Mouse (Mus musculus): ENCODE data around the gene Olfr651. TPM values are rescaled to one million over a fixed set of nuclear protein-coding genes. Genes with fewer than 3 reads are reported as not detected.
"Not testable (repeated sequence)": the region's sequence is repeated elsewhere in the genome, so short reads cannot be mapped to it uniquely, and the experiment has no call there.

The Olfr651 gene
- total RNA-seq (2015) (not detected in 2 replicates), total RNA-seq (2017) (not detected in 2 replicates)

- no peak for ATAC-seq (ENCODE audit: poor library complexity, severe bottlenecking)
Observed at GRCm38 (mm10) chr7:104549833-104550232, at the start of gene Olfr651. Olfr651 (plus strand) TSS chr7:104550133.

GRCm38 (mm10) chr7:104501186-104501585 is 48.7 kb upstream of the Olfr651 start:
- ATAC-seq (ENCODE audit: poor library complexity, severe bottlenecking), result not testable (repeated sequence)

DNA sequence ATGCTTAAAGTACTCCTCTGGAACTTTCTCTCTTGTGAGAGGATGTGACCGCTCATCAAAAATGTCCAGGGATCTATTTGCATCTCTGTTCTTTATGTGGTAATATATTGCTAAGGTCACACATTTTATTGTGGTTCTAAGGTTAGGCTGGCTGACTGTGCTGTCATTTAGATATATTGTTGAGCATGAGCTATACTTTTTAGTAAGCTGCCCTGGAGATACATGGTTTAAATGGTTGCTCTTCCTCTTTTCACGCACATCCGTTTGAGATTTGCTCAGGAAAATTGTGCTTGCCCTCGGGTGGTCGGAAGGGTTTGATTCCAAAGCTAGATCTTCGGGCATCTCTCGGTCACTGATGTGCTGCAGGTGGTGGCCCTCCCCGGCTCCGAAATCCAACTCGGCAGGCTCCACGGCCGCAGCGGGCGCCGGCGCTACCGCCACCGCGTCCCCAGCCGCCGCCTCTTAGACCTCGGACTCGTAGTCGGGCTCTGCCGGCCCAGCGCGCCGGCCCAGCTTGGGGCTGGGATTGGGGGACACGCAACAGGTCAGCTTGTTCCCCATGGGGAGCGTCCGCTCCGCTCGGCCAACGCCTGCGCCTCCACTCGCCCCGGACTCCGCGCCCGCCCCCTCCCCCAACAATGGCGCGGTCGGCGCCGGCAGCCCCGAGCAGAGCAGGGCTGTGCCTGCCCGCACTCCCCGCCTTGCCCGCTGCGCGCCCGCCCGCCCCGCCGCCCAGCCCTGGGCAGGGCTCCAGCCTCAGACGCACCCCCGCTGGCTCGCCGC is 48.2 kb upstream of the Olfr651 start:
- ATAC-seq (ENCODE audit: poor library complexity, severe bottlenecking), result peak; percentile 38; the same call in 1 of the 2 replicates

DNA sequence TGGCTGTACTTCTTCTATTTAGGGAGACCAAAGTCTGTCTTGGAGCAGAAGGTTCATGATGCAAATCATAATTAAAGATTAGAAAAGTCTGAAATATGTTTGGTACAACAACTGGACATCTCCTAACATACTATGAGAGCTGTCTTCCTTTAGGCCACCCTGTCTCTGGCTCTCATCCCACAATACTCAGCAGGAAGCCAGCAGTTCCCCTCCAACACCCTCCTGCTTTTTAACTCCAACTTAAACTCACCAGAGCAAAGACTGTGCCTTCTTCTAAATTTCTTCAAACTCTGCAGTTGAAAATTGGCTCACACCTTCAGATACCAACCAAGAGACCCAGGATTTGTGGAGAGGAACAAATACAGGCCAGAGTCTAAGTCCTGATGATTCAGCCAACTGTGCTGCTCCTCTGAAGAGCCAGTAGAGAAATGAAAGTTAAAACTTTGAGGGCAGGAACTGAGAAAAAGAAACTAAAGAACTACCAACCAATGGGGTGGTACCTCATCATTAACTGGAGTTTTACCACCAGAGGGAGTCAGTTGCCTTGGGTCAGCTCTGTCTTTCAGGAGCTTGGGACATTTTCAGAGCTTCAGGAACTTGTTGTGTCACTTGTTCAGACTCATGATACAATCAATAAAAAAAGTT is 42.4 kb upstream of the Olfr651 start, which contains the start of gene Trim30d:
Gene Trim30d (minus strand): TSS at position 429 of the 645 bp plus-strand sequence.
- ATAC-seq (ENCODE audit: poor library complexity, severe bottlenecking), result peak; percentile 99

DNA sequence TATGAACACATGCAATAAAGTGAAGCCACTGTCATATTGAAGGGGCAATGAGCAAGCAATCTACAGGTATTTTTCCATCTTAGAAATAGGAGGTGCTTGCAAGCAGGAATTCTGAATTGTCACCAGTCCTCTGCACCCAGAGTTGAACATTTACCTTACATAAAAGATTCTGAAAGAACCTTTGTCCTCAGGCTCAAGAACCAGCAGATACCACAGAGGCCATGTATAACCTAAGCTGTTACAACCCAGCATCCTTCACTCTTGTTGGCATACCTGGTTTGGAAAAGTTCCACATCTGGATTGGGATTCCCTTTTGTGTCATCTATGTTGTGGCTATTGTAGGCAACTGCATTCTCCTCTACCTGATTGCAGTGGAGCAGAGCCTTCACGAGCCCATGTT is 2.8 kb downstream of the Olfr651 start:
- ATAC-seq (ENCODE audit: poor library complexity, severe bottlenecking), result no peak

DNA sequence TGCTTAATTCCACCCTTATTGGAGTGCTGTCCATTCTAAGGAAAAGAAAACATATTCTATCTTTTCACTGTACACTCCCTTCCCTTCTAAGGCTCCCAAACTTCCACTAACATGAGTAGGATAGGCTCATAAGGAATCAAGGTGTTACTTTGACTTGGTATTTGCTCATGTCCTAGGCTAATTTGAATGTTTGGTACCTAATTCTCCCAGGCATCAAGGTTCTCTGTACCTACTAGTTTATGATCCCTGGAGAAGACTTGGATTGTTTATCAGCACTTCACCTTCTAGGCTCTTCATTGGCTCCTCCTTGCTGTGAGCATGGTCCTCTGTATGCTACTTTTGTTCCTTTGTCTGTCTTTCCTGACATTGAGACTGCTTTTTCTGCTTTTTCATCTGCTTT is 10.7 kb downstream of the Olfr651 start, which contains the start of gene Olfr652:
Gene Olfr652 (plus strand): TSS at position 301 of the 400 bp plus-strand sequence.
- no peak for ATAC-seq (ENCODE audit: poor library complexity, severe bottlenecking)

DNA sequence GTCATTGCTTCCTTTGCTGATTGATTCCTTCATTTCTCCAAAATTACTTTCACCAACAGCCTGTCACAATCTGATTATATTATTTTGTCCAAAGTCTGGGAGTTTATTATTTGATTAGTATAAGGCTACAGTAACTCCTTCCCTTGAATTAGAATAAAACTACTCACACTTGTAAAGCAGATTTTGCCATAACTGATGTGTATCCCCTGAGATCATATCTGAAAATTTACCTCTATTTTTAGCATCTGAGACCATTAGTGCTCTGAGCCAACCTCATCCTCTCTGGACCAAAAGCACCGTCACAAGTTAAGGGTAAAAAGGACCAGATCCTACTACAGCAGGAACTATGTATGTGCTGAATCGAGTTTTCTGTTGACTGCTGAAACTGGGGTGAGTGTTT is 27.1 kb downstream of the Olfr651 start, which contains the start of gene Olfr653:
Gene Olfr653 (plus strand): TSS at position 301 of the 400 bp plus-strand sequence.
- no peak for ATAC-seq (ENCODE audit: poor library complexity, severe bottlenecking)

DNA sequence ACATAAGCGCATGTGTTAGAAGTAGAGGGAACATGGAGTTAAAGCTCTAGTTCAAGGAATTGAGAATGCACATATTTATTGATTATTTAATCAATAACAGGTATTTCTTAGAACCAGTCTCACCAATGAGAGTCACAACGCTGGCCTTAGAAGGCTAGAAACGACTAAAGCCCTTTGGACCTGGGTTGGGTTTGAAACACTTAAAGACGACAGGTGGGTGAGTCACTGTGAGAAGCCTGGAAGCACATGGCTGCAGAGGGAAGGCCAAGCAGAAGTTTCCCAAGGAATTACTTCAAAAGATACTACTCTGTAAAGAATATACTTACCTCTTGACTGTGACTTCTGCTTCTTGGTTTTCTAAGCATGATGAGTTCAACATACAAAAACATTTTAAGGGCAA is 30.9 kb downstream of the Olfr651 start:
- no peak for ATAC-seq (ENCODE audit: poor library complexity, severe bottlenecking)

GRCm38 (mm10) chr7:104581429-104581828 is 31.5 kb downstream of the Olfr651 start:
- no peak for ATAC-seq (ENCODE audit: poor library complexity, severe bottlenecking)

GRCm38 (mm10) chr7:104586725-104587124 is 36.8 kb downstream of the Olfr651 start, which contains the start of gene Olfr654:
Olfr654 (plus strand) TSS chr7:104587025.
- no peak for ATAC-seq (ENCODE audit: poor library complexity, severe bottlenecking)

DNA sequence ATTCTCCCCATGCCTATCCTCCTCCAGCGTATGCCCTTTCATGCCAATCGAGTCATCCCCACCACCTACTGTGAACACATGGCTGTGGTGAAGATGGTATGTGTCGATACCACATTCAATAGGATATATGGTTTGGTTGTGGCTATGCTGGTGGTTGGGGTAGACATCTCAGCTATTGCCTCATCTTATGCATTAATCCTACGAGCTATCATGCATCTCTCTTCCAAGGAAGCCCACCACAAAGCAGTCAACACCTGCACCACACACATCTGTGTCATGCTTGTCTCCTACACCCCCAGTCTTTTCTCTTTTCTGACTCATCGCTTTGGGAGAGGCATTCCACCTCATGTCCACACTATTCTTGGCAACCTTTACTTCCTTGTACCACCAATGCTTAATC is 38.3 kb downstream of the Olfr651 start:
- no peak for ATAC-seq (ENCODE audit: poor library complexity, severe bottlenecking)

DNA sequence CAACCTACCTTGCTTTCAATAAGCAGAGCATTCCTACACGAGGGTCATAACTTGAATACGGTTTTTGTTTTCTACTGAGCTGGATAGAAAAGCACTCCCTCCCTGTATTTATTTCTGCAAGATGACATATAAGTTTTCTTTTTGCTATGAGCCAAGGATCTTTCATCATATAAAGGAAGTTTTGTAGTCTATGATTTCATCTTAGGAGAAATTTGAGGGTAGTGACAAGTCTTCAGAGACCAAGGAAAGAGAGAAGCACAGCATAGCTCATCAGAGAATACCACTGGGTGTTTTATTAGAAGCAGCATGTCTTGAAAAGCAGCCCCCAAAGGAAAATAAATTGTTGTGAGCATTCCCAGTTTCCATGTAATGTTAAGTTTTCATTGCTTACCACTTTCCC is 51.7 kb downstream of the Olfr651 start, which contains the start of gene Olfr655:
Gene Olfr655 (minus strand): TSS at position 101 of the 400 bp plus-strand sequence.
- ATAC-seq (ENCODE audit: poor library complexity, severe bottlenecking), result no peak

GRCm38 (mm10) chr7:104603173-104603572 is 53.2 kb downstream of the Olfr651 start:
- ATAC-seq (ENCODE audit: poor library complexity, severe bottlenecking), result peak; percentile 93

Other genes with a start within 250 kb of the Olfr651 start
- gene Trim12a, start 234.7 kb upstream of the Olfr651 start, total RNA-seq (2015), result 130 and 137 TPM in 2 replicates
- gene Trim12a, start 234.7 kb upstream of the Olfr651 start, total RNA-seq (2017), result 147 and 166 TPM in 2 replicates
- not detected in 2 replicates for gene Trim34b, start 220.7 kb upstream of the Olfr651 start, total RNA-seq (2015)
- gene Trim34b, start 220.7 kb upstream of the Olfr651 start, total RNA-seq (2017), result 0.98 TPM in 1 of 2 replicates, not detected in the other
- gene Trim12c, start 196.8 kb upstream of the Olfr651 start, total RNA-seq (2015), result 32.5 and 36.4 TPM in 2 replicates
- gene Trim12c, start 196.8 kb upstream of the Olfr651 start, total RNA-seq (2017), result 51.5 and 51.8 TPM in 2 replicates
- gene Trim30b, start 180.2 kb upstream of the Olfr651 start, total RNA-seq (2015), result 20.5 and 28.5 TPM in 2 replicates
- 18.2 and 23.0 TPM in 2 replicates for gene Trim30b, start 180.2 kb upstream of the Olfr651 start, total RNA-seq (2017)
- 2.0 and 2.8 TPM in 2 replicates for gene Trim30c, start 149.3 kb upstream of the Olfr651 start, total RNA-seq (2015)
- gene Trim30c, start 149.3 kb upstream of the Olfr651 start, total RNA-seq (2017), result 3.9 and 5.7 TPM in 2 replicates
- gene Trim30a, start 84.9 kb upstream of the Olfr651 start, total RNA-seq (2015), result 113 and 121 TPM in 2 replicates
- gene Trim30a, start 84.9 kb upstream of the Olfr651 start, total RNA-seq (2017), result 82.3 and 86.1 TPM in 2 replicates
- gene Trim30d, start 42.3 kb upstream of the Olfr651 start, total RNA-seq (2015), result 43.3 and 43.8 TPM in 2 replicates
- gene Trim30d, start 42.3 kb upstream of the Olfr651 start, total RNA-seq (2017), result 39.9 and 41.0 TPM in 2 replicates
- not detected in 2 replicates for gene Olfr652, start 10.8 kb downstream of the Olfr651 start, total RNA-seq (2015)
- gene Olfr652, start 10.8 kb downstream of the Olfr651 start, total RNA-seq (2017), result not detected in 2 replicates
- not detected in 2 replicates for gene Olfr653, start 27.2 kb downstream of the Olfr651 start, total RNA-seq (2015)
- gene Olfr653, start 27.2 kb downstream of the Olfr651 start, total RNA-seq (2017), result not detected in 2 replicates
- not detected in 2 replicates for gene Olfr654, start 36.9 kb downstream of the Olfr651 start, total RNA-seq (2015)
- gene Olfr654, start 36.9 kb downstream of the Olfr651 start, total RNA-seq (2017), result not detected in 2 replicates
- gene Olfr655, start 51.6 kb downstream of the Olfr651 start, total RNA-seq (2015), result not detected in 2 replicates
- not detected in 2 replicates for gene Olfr655, start 51.6 kb downstream of the Olfr651 start, total RNA-seq (2017)
- not detected in 2 replicates for gene Olfr656, start 63.8 kb downstream of the Olfr651 start, total RNA-seq (2015)
- gene Olfr656, start 63.8 kb downstream of the Olfr651 start, total RNA-seq (2017), result not detected in 2 replicates
- gene Olfr657, start 74.7 kb downstream of the Olfr651 start, total RNA-seq (2015), result not detected in 2 replicates
- not detected in 2 replicates for gene Olfr657, start 74.7 kb downstream of the Olfr651 start, total RNA-seq (2017)
- not detected in 2 replicates for gene Olfr658, start 97.2 kb downstream of the Olfr651 start, total RNA-seq (2015)
- gene Olfr658, start 97.2 kb downstream of the Olfr651 start, total RNA-seq (2017), result not detected in 2 replicates
- not detected in 2 replicates for gene Olfr659, start 116.6 kb downstream of the Olfr651 start, total RNA-seq (2015)
- not detected in 2 replicates for gene Olfr659, start 116.6 kb downstream of the Olfr651 start, total RNA-seq (2017)
- not detected in 2 replicates for gene Olfr661, start 136.4 kb downstream of the Olfr651 start, total RNA-seq (2015)
- gene Olfr661, start 136.4 kb downstream of the Olfr651 start, total RNA-seq (2017), result not detected in 2 replicates
- gene Usp17le, start 227.3 kb downstream of the Olfr651 start, total RNA-seq (2015), result not detected in 2 replicates
- gene Usp17le, start 227.3 kb downstream of the Olfr651 start, total RNA-seq (2017), result not detected in 2 replicates